Mouse (Mus musculus) c-Kit-positive CD71-positive TER-119-positive erythroid progenitor cells, embryonic 14.5 days (primary cell): Measurements from ENCODE around the gene Tnnc1.

Experiments used
- DNase-seq: peaks from one replicate; pipeline ENCODE4 v3.0.0-alpha.2; 2013; ENCODE audit warnings: low spot score

Gene Tnnc1

GRCm38 (mm10) chr14:31214684-31215083 is 6.6 kb downstream of the Tnnc1 start:
- DNase-seq, result no peak

DNA sequence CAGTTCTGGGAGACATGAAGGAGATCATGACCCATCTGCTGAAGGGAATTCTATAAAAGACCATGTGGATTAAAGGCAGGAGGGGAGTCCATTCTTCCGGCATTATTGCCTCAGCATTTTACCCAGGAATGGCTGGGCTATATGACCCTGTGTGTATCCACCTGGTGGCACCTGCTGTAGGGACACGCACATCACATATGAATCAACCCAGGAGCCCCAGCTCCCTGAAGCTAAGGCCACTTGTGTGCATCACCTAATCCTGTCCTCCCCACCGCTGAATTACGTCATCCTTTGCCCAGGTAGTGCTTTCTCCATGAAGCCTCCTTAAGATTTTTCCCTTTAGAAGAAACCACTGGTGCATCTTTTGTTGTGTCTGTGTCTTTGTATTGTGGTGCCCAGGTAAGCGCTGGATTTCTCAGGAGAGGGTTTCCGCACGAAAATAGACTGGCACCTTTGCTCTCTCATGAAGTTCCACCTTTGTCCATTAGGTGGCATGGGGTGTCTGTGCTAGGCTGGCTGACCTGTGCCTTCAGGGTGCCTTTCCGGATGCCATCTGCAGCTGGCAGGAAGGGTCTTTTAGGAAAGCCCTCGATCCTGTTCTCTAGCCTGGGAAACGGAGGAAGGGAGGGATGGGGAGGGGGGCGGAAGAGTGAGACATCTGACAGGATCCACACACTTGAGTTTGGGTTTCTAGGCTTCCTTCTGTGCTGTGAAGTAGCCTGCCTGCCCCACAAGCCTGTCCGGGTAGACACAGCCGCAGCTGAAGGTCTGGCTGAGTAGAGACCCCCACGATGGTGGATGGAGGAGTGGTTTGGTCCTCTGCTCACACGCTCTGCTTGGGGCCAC is 7.3 kb downstream of the Tnnc1 start:
- peak; percentile 59 for DNase-seq

GRCm38 (mm10) chr14:31216846-31217245 is 8.7 kb downstream of the Tnnc1 start, which contains the start of gene Nisch:
Gene Nisch, minus strand, starts transcription at chr14:31216946.
- DNase-seq, result no peak

DNA sequence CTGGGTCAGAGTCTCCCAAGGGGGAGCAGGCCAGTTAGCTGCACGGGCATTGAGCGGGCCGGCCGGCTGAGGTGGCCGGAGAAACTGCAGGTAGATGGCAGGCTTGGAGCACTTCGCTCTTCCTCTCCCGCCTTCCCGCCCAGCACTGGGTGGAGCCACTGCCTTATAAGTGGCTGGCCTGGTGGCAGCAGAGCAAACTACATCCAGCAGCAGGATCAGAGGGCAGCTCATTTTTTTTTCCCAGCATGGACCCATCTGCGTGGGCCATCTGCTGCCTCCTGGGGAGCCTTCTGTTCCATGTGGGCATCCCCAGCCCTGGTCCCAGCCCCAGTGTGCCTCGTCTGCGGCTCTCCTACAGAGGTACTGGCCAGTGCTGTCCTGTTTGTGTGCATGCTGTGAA is 9.6 kb downstream of the Tnnc1 start, which contains the start of gene Sema3g:
TSS of gene Sema3g (plus strand) at position 195 of the 400 bp plus-strand sequence.
- peak; percentile 32 for DNase-seq

GRCm38 (mm10) chr14:31226978-31227377 is 18.9 kb downstream of the Tnnc1 start:
- no peak for DNase-seq

DNA sequence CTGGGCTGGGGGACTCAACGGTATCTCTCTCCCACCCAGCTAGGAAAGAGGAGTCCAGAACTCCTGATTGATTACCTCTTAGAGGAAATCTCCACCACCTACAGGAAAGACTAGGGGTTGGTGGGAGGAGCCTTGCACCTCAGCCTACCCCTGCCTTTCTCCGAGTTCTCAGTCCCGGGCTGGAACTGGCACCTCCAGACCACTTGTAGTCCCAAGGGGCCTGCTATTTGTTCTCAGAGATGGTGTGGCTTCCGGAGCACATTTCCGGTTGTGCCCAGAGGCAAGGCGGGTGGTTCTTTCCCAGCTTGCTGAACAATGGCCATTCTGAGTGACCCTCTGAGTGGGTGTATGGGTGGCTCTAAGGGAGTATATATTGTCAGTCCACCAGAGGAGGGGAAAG is 20.1 kb downstream of the Tnnc1 start:
- no peak for DNase-seq

- no peak for DNase-seq
Observed at GRCm38 (mm10) chr14:31230442-31230841, 22.3 kb downstream of the Tnnc1 start.

DNA sequence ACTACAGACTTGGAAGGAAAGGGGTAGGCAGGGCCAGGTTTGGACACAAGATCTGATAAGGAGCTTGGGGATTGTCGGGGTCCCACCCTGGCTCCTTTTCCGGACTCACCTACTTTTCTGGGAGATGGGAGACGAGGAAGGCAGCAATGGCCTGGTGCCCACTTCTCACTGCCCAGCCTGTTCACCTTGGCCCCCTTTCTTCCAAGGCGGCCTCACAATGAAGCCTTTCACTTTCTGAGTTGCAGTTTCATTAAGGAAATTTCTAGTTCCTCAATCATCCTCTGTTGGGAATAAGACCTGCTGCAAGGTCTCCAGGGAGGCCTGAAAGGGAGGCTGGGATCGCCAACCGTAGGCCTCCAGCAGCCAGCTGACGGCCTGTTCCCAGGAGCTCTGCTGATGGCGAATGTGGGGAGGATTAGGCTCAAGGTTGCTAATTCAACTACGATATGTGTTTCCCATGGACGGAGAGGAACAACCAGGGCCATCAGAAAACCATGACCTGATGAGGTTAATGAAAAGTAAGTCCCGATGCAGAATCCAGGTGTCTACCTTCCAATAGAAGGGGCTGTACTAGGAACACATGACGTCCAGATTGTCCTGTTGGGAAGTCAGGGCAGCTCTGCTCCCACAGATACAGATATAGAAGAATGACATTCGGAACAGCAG is 24.4 kb downstream of the Tnnc1 start:
- DNase-seq, result no peak

GRCm38 (mm10) chr14:31233070-31233995 is 25.2 kb downstream of the Tnnc1 start:
- DNase-seq, result no peak

DNA sequence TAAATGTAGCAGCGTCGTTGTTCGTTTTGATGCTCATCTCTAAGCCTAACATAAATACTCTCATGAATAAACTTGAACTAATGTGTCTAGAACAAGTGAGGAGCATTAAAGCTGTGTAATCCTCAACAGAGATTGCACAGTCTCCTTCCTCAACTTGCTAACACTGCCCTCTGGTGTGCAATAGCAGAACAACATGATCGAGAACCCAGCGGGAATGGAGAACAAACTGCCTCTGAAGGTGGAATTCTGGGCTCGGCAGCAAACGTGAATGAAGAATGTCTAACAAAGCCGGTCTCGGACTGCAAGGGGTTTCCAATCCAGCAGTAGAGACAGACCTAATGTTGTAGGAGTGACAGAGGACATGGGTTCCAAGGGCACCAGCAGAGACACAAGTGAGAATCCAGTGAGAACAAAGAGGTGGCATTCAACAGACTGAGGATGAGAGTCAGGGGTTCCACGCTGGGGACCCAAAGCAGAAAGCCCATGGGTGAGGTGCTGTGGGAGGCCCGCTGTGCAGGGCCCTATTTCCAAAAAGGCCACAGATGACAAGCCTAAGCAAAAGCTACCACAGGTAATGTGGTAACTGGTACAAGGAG is 26.0 kb downstream of the Tnnc1 start:
- DNase-seq, result peak; percentile 68

GRCm38 (mm10) chr14:31237101-31237882 is 29.2 kb downstream of the Tnnc1 start:
- no peak for DNase-seq

DNA sequence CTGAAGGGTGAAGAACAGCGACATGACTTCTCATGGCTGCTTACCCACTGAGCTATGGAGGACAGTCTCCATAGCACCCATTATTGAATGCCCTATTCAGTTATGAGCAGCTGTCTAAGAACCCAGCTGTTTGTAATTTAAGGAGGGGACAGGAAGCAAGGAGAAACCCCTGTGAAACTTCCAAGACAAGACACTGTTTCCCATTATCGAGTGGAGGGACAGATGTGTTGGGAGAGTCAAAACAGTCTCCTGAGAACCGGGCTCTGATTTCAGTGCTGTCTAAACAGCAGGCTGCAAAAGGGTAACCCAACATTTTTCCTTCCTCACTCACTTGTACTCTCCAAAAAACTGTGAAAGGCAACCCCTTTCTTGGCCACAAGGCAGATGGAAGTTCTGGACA is 32.4 kb downstream of the Tnnc1 start:
- no peak for DNase-seq

DNA sequence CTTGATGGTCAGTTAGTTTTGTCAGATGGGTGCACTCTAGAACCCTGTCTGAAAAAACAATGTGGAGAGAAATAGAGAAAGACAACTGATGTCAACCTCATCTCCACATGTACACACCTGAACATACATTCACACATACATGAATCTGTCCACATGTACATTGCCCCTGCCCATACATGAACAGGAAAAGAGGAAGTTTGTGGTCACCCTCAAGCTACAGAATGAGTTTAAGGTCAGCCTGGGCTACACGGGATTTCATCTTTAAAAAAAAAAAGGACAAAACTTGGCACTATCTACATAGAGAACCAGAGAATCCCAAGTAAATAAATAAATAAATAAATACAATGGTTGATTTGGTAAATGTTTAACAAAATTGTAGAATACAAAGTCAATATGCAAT is 36.7 kb downstream of the Tnnc1 start:
- DNase-seq, result no peak

- no peak for DNase-seq
Observed at GRCm38 (mm10) chr14:31245946-31246345, 37.8 kb downstream of the Tnnc1 start.

DNA sequence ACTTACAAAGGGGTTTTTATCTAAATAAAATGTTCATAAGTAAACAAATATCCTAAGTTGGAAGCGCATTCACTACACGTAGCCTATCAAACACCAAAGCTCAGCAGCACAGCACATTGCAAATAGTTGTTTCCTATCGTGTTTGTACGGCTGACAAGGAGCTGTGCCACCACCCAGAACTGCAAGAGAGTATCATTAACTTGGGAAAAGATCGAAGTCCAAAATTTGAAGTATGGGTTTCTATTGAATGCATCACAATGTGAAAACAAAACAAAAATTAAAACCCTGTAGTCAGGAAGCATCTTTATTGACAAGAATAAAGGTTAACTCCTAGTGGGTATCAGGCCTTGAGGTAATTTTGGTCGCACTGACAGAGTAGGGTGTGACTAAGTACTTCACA is 40.3 kb downstream of the Tnnc1 start:
- DNase-seq, result no peak

GRCm38 (mm10) chr14:31250222-31251083 is 42.3 kb downstream of the Tnnc1 start:
- DNase-seq, result peak; percentile 60

- DNase-seq, result peak; percentile 89
Observed at GRCm38 (mm10) chr14:31251084-31251604, 43.0 kb downstream of the Tnnc1 start, which contains the start of the genes Phf7 and Bap1. Gene Phf7, minus strand, starts transcription at chr14:31251317. Gene Bap1, plus strand, starts transcription at chr14:31251450.

DNA sequence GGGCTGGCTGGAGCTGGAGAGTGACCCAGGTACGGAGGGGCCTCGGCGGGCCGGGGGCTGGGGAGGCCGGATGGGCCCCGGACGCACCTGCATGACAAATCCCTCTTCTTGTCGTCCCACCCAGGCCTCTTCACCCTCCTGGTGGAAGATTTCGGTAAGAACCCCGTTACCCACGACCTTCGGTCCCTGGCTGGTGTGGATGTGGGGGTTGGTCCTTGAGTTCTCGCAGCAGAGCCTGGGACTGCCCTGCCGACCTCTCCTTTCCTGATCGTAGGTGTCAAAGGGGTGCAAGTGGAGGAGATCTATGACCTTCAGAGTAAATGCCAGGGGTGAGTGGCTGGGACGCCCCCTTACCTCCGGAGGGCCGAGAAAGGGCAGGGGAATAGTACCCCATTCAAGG is 43.5 kb downstream of the Tnnc1 start:
- DNase-seq, result no peak

DNA sequence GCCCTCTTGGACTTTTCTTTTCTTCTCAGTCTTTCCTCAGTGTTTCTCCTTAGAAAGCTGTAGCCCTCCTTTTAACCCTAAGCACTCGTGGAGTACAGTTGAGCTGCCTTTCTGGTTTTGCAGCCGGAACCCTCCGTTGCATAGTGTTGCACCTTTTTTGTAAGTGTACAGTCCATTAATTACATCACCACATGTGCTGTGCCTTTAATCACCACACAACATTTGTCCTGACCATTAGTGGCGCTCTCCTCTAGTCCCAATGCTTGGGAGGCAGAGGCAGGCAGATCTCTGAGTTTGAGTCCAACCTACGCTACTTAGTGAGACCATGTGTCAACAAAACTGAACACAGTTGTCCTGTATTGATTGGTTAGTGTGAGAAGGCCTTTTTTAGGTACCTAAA is 44.0 kb downstream of the Tnnc1 start:
- DNase-seq, result no peak
